Mouse (Mus musculus) gastrocnemius, adult 2 months (tissue): ENCODE results near the gene Stard13. TPM values are rescaled to one million over a fixed set of nuclear protein-coding genes. Genes with fewer than 3 reads are reported as not detected.

ENCODE experiments used
- DNase-seq: peaks from one replicate; pipeline ENCODE4 v3.0.0; 2022
- H3K27ac ChIP-seq: fragments of 200-600 bp; 2 replicates; pipeline ENCODE4 v1.8.1; 2022; ENCODE audit warnings: mild to moderate bottlenecking
- H3K4me3 ChIP-seq: fragments of 200-600 bp; 2 replicates; pipeline ENCODE4 v1.8.1; 2022; ENCODE audit warnings: mild to moderate bottlenecking, moderate library complexity
- CTCF ChIP-seq: fragments of 200-600 bp; IDR thresholded peaks from 2 replicates; pipeline ENCODE4 v1.8.1; 2022; ENCODE audit warnings: antibody characterized with exemption, mild to moderate bottlenecking, moderate library complexity
- intact Hi-C: fragments of 180-260 bp; cut with DNase I; formaldehyde crosslinking; loops from one replicate; pipeline ENCODE4 v1.15.1; 2025
- total RNA-seq, 2 experiments: library from RNA; stranded (reverse); gene quantifications; 2 replicates each; pipeline ENCODE4 v1.2.3; 2021

Stard13 gene
- total RNA-seq, 2 experiments from 2014 or later = 6.7 to 7.4 TPM

DNA sequence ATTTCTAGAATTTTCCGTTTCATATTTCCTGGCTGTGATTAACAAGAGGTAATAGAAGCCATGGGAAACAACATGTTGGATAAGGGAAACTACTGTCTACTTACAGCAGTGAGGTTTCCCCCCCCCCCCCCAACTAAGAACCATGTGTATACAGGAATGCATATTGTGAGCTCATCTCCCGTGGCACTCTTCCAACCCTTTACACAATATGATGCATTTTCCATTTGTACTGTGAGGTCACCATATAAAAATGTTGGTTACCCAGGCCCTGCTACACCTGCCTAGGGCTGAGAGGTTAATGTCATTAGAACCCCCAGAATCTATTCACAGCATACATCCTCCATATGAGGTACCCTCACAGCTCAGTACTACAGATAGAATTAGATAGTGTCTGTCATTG lies 115.8 kb downstream of the Stard13 start:
- Histone ChIP-seq H3K4me3 (no peak overlapping the region), H3K27ac (no peak overlapping the region)
- intact Hi-C loops = no loop called here
- DNase-seq = no peak
- TF ChIP-seq CTCF = no peak

DNA sequence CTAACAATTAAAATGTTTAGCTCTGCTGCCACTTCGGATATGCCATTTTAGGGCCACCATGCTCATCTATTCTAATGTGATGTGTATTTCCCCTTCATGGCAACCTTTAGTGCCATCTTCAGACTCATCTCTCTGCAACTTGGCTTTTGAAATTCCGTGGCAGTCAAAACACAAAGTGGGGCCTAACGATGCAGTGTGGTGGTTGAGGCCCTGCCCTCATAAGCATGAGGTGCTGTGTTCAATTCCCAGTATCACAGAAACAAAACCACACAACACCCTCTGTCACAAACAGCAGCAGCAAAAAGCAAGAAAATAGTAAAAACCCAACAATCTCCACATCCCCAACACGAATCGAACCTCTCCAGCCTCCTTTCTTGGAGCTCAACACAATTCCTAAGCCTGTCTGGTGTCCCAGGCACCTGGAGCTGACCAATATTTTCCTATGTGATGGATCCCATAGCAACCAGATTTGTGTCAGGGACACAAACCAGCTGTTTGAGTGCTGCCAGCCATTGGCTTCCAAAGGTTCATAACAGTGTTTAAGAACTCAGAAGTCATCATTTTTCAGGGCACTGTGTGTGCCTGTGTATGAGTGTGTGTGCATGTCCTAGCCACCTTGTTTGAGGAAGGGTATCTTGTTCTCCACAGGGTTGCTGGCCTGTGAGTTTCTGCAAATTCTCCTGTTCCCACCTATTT lies 117.3 kb downstream of the Stard13 start:
- intact Hi-C loops = no loop called here
- 0 out of 2 replicates have a peak overlapping the region, but pooled peaks have one; percentile 2 for H3K27ac ChIP-seq
- DNase-seq = no peak
- TF ChIP-seq CTCF = no peak
- H3K4me3 ChIP-seq = no peak overlapping the region

DNA sequence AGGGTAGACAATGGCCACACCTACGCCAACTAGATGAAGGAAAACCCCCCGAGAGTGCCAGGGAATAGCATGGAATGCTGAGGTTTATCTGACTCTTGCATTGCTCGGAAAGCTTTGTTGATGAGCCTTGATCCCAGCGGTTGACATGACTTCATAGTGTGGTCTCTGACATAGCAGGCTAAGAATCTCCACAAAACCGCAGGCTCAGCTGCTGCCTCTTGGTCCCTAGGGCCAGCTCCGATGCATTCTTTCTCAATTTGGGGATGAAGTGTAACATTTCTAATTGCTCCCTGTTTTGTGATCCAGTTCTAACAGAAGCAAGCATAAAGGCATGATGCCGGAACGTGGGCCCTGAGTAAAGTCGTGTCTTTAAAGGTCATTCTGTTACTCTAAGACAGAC lies 120.9 kb downstream of the Stard13 start:
- intact Hi-C loops = no loop called here
- peak; percentile 38 for DNase-seq
- H3K4me3 ChIP-seq = no peak overlapping the region
- TF ChIP-seq CTCF = no peak
- H3K27ac ChIP-seq = peak overlapping the region; percentile 57

DNA sequence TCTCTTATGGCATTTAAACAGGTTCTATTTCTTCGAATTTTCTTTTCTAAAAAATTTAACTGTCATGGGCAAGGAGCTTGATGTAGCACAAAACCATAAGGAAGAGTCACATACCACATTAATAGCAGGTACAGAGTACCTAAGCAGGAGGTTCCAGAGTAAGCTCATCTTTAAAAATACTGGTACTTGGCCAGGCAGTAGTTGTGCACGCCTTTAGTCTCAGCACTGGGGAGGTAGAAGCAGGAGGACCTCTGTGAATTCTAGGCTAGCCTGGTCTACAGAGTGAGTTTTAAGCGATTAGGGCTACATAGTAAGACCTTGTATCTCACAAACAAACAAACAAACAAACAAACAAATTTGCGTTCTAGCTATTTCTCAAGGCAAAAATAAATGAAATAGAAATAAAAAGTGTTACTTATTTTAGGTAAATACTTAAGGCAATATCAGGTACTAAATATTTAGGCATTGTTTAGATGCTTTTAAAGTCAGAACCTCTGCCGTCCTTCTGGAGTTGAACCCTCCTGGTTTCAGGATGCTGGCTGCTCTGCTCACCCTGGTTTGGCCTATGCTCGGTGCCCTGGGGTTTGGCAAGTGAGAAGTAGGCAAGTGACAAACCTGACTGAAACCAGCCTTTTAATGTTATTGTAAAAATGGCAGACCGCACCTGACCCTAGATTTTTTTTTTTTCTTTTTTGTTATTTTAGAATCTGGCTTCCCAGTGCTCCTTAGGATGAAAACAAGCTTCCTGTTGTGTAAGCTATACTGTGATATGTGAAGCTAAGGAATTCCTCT lies 122.4 kb downstream of the Stard13 start:
- DNase-seq = no peak
- intact Hi-C loops = no loop called here
- no peak for TF ChIP-seq CTCF
- H3K4me3 ChIP-seq = no peak overlapping the region; the same call in 1 of the 2 replicates
- H3K27ac ChIP-seq = peak overlapping the region; percentile 77; the same call in 1 of the 2 replicates

DNA sequence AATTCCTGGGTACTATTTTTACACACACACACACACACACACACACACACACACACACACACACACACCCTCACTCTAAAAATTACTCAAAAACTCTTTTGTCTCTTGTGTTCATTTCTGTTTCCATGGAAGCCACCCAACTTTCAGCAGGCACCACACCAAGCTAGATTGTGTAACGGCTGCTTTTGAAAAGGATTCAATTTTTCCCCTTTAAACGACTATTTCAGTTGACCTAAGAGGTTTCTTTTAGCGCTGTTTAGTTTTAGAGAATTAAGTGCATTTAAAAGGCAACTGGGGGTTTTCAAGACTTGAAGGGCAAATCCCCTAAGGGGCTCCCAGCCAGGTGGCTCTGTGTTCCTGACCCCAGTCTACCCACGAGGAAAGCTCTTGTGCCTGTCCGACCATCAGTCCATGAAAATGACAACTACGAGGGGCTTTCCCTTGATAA lies 123.2 kb downstream of the Stard13 start:
- peak; percentile 67 for DNase-seq
- H3K4me3 ChIP-seq = peak overlapping the region; percentile 43
- peak overlapping the region; percentile 77 for H3K27ac ChIP-seq
- intact Hi-C loops = no loop called here
- no peak for TF ChIP-seq CTCF

DNA sequence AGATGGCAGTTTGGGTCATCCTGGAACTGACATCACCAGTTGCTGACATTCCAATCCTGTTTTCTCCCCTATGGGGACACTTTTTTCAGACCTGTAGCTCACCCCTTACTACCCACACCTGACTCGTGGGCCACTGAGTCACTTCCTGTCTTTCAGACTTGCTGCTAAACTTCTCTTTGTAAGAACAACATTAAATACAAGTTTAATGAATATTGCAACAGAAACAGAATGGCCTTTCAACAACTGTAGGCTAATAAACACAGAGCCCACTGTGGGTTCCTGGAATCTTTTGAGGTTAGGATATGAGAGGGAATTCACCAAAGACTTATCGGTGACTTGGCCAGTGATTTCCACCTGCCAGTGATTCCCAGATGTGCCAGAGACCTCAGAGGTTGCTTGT lies 123.8 kb downstream of the Stard13 start:
- no peak for TF ChIP-seq CTCF
- peak overlapping the region; percentile 76 for H3K27ac ChIP-seq
- H3K4me3 ChIP-seq = no peak overlapping the region
- no peak for DNase-seq
- intact Hi-C loops = no loop called here

DNA sequence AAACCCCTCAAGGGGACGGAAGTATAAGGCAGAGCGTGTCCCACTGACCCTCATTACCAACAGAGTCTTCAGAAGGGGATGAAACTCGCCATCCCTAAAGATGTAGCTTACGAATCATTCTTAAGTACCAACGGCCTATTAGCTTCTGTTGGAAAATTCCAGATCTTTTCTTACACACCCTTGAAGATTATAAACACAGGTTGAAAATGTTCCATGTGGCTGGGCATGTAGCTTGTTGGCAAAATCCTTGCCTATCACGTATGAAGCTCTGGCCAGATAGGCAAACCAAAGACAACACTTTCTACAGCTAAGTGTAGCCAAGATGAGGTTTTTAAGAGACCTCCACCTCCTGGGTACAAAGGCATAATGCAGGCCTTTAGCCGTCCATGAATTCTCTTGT lies 124.7 kb downstream of the Stard13 start:
- TF ChIP-seq CTCF = no peak
- Histone ChIP-seq H3K27ac (peak overlapping the region; percentile 76), H3K4me3 (peak overlapping the region; percentile 60)
- intact Hi-C loops = no loop called here
- DNase-seq = no peak

DNA sequence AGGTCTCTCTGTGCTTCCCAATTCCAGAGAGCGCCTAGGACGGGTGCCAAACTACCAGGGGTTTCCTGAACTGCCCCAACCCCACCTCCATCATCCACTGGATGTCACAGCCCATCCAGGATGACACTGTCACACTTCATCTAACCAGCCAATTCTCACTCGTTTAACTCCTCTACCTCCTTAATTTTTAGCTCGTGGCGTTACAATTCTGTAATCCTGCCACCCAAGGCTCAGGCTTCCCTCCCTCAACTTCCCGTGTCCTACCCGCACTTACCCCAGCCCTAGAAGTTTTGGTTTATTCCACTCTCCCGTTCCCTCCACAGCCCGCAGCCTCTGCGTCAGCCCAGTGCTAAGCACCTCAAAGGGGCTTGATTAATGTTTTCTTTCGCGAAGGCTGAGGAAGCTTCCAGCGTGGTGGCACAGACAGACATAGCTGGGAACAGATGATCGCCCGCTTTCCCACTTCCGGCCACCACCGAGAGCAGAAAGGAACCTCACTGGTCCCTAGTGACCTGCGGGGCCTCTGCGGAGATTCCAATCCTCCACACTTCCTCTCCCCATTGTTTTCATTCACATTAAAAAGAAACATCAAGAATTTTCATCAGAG lies 125.2 kb downstream of the Stard13 start:
- DNase-seq = peak; percentile 32
- Histone ChIP-seq H3K4me3 (peak overlapping the region; percentile 60), H3K27ac (peak overlapping the region; percentile 76)
- intact Hi-C loops = no loop called here
- TF ChIP-seq CTCF = no peak

DNA sequence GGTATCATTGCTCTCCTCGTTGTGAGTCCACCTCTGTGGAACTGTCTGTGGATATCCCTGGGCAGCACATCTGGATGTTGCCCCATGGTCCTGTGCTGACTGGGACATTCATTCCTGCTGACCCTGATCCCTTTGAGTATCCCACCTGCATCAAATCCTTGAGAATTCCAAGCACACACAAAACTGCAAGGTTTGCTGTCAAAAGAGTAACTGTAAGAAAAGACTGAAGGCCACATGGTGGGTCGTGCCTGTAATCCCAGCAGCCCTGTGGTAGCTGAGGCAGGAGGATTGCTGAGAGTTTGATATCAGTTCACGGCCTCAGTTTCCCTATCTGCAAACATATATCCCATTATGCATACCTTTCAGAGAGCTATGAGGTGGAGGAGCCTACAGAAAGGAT lies 126.8 kb downstream of the Stard13 start:
- DNase-seq = no peak
- intact Hi-C loops = no loop called here
- TF ChIP-seq CTCF = no peak
- Histone ChIP-seq H3K27ac (no peak overlapping the region), H3K4me3 (no peak overlapping the region)

DNA sequence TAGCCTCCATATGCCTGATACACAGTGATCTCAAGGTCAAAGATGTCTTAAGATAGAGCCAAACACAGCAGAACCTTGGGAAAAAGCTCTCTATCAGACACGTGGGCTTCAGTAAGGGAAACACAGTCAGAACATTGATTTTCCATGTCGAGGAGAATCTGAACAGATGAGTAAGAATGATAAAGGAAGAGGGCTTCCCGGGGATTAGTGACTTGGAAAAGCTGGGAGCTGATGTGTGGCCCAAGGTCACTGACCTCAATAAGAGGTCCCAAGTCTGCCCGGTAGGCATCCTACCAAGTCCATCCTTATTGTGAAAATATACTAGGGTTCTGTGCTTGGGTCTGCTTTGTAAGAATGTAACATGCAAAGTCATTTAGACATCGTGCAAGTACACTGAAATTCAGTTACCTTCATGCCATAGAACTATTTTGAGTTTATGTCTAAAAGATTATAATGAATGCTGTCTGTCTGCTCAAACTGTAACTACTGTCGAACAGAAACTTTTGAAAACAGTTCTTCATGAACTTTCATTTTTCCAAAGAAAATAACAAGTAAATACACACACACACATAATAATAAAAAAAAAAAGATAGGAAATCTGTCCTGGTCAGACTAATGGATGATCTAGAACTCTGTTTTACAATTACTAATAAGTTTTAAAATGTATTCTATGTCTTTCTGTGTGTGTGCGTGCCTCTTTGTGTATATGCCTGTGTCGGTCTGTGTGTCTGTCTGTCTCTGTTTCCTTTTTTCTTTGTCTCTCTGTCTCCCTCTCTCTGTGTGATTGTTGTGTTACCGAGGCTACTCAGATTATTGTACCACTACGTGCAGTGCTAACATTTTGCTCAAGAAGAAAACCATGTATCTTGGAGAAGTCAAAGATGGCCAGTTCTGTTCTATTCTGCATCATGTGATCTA lies 128.3 kb downstream of the Stard13 start:
- no peak overlapping the region for H3K27ac ChIP-seq
- no peak for DNase-seq
- TF ChIP-seq CTCF = no peak
- intact Hi-C loops = no loop called here
- no peak overlapping the region for H3K4me3 ChIP-seq

DNA sequence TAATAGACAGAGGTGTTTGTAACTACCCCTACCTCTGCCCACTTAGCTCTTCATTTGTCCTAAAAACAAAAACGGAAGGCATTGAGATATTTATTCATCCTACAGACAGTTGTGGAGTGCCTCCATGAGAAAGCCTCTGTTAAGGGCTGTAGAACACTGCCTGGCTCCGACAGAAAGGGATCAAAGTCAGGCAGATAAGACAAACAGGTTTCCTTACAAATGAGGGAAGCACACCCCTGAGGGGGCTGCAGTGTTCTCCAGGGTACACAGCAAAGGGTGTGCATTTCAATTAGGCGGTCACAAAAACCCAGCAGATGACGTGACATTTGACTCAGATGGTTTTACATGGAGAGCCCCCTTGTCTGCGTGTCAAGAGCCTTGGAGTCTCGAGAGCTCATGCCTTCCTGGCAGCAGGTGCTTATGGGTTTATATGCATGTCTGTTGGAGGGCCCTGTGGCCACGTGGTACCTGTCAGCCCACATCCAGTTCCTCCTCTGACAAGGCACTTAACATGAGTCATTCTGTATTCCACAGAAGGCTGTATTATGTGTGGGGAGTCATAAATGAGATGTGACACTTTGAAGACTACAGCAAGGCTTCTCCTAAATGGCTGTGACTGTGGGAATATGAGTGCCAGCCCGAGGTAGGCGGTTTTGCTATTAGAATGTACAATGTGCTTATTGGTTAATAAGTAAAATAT lies 129.1 kb downstream of the Stard13 start:
- intact Hi-C loops = no loop called here
- H3K27ac ChIP-seq = 0 out of 2 replicates have a peak overlapping the region, but pooled peaks have one; percentile 6

More for the DNA sequence above, 129.1 kb downstream of the Stard13 start:
- no peak for DNase-seq
- H3K4me3 ChIP-seq = no peak overlapping the region
- TF ChIP-seq CTCF = no peak
